Mouse (Mus musculus): ENCODE measurements around the gene Slc38a11.

DNA sequence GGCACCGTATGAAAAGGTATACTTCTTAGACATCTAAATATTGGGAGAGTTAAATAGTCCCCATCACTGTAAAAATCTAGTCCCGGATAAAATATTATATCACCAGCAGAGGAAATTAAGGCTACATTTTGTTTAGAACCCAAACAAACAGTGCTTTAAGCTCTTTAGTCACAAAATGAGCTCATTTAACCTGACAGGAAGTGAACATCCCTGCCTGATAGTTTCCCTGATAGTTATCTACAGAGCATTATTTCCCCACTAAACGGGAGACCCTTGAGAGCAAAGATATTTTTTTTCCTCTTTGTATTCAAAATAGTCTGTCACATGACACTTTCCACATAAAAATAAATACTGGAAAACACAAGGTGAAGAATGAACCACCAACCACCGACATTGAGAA is 16.5 kb downstream of the Slc38a11 start:
- TF ChIP-seq POLR2A (IDR thresholded peaks at IDR 0.05; ENCODE audit: insufficient read depth, low read depth, low read length) (no peak), CTCF (IDR thresholded peaks at IDR 0.05) (no peak)
